Mouse (Mus musculus) lung, embryonic 14.5 days (tissue): ENCODE data around the gene Ppp1r12c. TPM values are rescaled to one million over a fixed set of nuclear protein-coding genes. Genes with fewer than 3 reads are reported as not detected.
A peak's percentile ranks its signal among the peaks of the same experiment; 100 is the strongest.

Experiments
- ATAC-seq: fragments of 200-750 bp; cut with Nextera tagmentation; 2 replicates; pipeline ENCODE4 v1.8.0; 2017; ENCODE audit warnings: mild to moderate bottlenecking, moderate TSS enrichment, moderate library complexity; ENCODE audit not compliant: insufficient read depth
- DNase-seq: peaks from one replicate; pipeline ENCODE4 v3.0.0-alpha.2; 2015
- H3K27ac ChIP-seq: fragments of 300-500 bp; sonication (generic); 2 replicates; pipeline ENCODE4 v1.5.1; 2014; ENCODE audit warnings: low read depth, mild to moderate bottlenecking, moderate library complexity
- H3K27me3 ChIP-seq: fragments of 300-500 bp; sonication (generic); 2 replicates; pipeline ENCODE4 v1.6.1; 2014; ENCODE audit warnings: low read length, control low read depth; ENCODE audit not compliant: insufficient read depth
- H3K36me3 ChIP-seq: fragments of 300-500 bp; sonication (generic); 2 replicates; pipeline ENCODE4 v1.6.1; 2014; ENCODE audit warnings: control low read depth; ENCODE audit not compliant: insufficient read depth
- H3K4me1 ChIP-seq: fragments of 300-500 bp; sonication (generic); 2 replicates; pipeline ENCODE4 v1.6.1; 2014; ENCODE audit warnings: antibody characterized with exemption, control low read depth; ENCODE audit not compliant: insufficient read depth
- H3K4me2 ChIP-seq: fragments of 300-500 bp; sonication (generic); 2 replicates; pipeline ENCODE4 v1.6.1; 2014; ENCODE audit warnings: mild to moderate bottlenecking
- H3K4me3 ChIP-seq: fragments of 300-500 bp; sonication (generic); 2 replicates; pipeline ENCODE4 v1.5.1; 2014; ENCODE audit warnings: low read depth, low read length
- H3K9ac ChIP-seq: fragments of 300-500 bp; sonication (generic); 2 replicates; pipeline ENCODE4 v1.6.1; 2014
- H3K9me3 ChIP-seq: fragments of 300-500 bp; sonication (generic); 2 replicates; pipeline ENCODE4 v1.6.1; 2016; ENCODE audit warnings: low read depth, low read length, control low read depth
- CTCF ChIP-seq: IDR thresholded peaks from 2 replicates; pipeline ENCODE4 v1.5.1; 2016; ENCODE audit warnings: antibody characterized with exemption, low read depth
- WGBS: fragments of 180-500 bp; shearing (Covaris S2); extraction: QIAGEN DNeasy Blood & Tissue Kit; methylation state at CpG from one replicate; pipeline ENCODE4 v1.1.7; 2014; 5-methylcytosine and 5-hydroxymethylcytosine counted together
- polyA plus RNA-seq: library from polyadenylated mRNA; unstranded; fragments of >200 nt; fragmentation: Nextera tagmentation; extraction: Ambion mirVana; gene quantifications from 2 replicates; pipeline ENCODE4 v1.2.1, GENCODE M21; 2014

Ppp1r12c gene
- polyA plus RNA-seq, 1 experiment from 2014 or later: 54.3 TPM

- DNase-seq (peak; percentile 40), ATAC-seq (peak; percentile 37)
- H3K27ac ChIP-seq: peak overlapping the region; percentile 91
- H3K4me1 ChIP-seq: peaks cover 12% of the 10 kb centered on the region
- H3K9ac ChIP-seq: peak overlapping the region; percentile 92
- H3K4me2 ChIP-seq: peak overlapping the region; percentile 80
- peak overlapping the region; percentile 87 for H3K4me3 ChIP-seq
- peaks cover 14% of the 10 kb centered on the region for H3K36me3 ChIP-seq
- no peaks in the 10 kb centered on the region for H3K27me3 ChIP-seq
- under 1% methylated on average over 52 of the region's 52 CpGs for WGBS
- H3K9me3 ChIP-seq: no peaks in the 10 kb centered on the region
- no peak for TF ChIP-seq CTCF
Observed at GRCm38 (mm10) chr7:4500892-4501471, 498 bp downstream of the Ppp1r12c start.

GRCm38 (mm10) chr7:4499034-4499433 is 2.4 kb downstream of the Ppp1r12c start:
- peak overlapping the region; percentile 80; the same call in 1 of the 2 replicates for H3K4me2 ChIP-seq
- 86% methylated on average over 4 of the region's 4 CpGs for WGBS
- DNase-seq (no peak), ATAC-seq (no peak)
- no peak overlapping the region for H3K27ac ChIP-seq
- H3K9ac ChIP-seq: peak overlapping the region; percentile 36; the same call in 1 of the 2 replicates
- no peaks in the 10 kb centered on the region for H3K9me3 ChIP-seq
- no peak for TF ChIP-seq CTCF
- H3K36me3 ChIP-seq: peaks cover 27% of the 10 kb centered on the region
- H3K4me1 ChIP-seq: peaks cover 12% of the 10 kb centered on the region
- H3K4me3 ChIP-seq: no peak overlapping the region
- H3K27me3 ChIP-seq: no peaks in the 10 kb centered on the region

GRCm38 (mm10) chr7:4498251-4498650 is 3.2 kb downstream of the Ppp1r12c start:
- 0 out of 2 replicates have a peak overlapping the region, but pooled peaks have one; percentile 1 for H3K4me3 ChIP-seq
- TF ChIP-seq CTCF: no peak
- H3K36me3 ChIP-seq: peaks cover 34% of the 10 kb centered on the region
- H3K9me3 ChIP-seq: no peaks in the 10 kb centered on the region
- H3K9ac ChIP-seq: no peak overlapping the region
- H3K4me1 ChIP-seq: peaks cover 12% of the 10 kb centered on the region
- peak overlapping the region; percentile 80 for H3K4me2 ChIP-seq
- 16% methylated on average over 9 of the region's 9 CpGs for WGBS
- ATAC-seq (no peak), DNase-seq (peak; percentile 75)
- H3K27ac ChIP-seq: no peak overlapping the region
- H3K27me3 ChIP-seq: no peaks in the 10 kb centered on the region

GRCm38 (mm10) chr7:4497271-4497903 is 4.1 kb downstream of the Ppp1r12c start:
- H3K27ac ChIP-seq: no peak overlapping the region
- no peak for TF ChIP-seq CTCF
- no peaks in the 10 kb centered on the region for H3K9me3 ChIP-seq
- DNase-seq (no peak), ATAC-seq (no peak)
- no peak overlapping the region for H3K4me3 ChIP-seq
- no peak overlapping the region for H3K9ac ChIP-seq
- WGBS: 86% methylated on average over 9 of the region's 9 CpGs
- peaks cover 42% of the 10 kb centered on the region for H3K36me3 ChIP-seq
- no peak overlapping the region for H3K4me2 ChIP-seq
- no peaks in the 10 kb centered on the region for H3K27me3 ChIP-seq
- peaks cover 12% of the 10 kb centered on the region for H3K4me1 ChIP-seq

- ATAC-seq (no peak), DNase-seq (no peak)
- no peaks in the 10 kb centered on the region for H3K27me3 ChIP-seq
- no peak overlapping the region for H3K4me2 ChIP-seq
- H3K9ac ChIP-seq: no peak overlapping the region
- H3K9me3 ChIP-seq: no peaks in the 10 kb centered on the region
- H3K27ac ChIP-seq: no peak overlapping the region
- no peak overlapping the region for H3K4me3 ChIP-seq
- 91% methylated on average over 3 of the region's 3 CpGs for WGBS
- peaks cover 49% of the 10 kb centered on the region for H3K36me3 ChIP-seq
- peaks cover 12% of the 10 kb centered on the region for H3K4me1 ChIP-seq
- no peak for TF ChIP-seq CTCF
Observed at GRCm38 (mm10) chr7:4496468-4496867, 5.0 kb downstream of the Ppp1r12c start.

- Histone ChIP-seq H3K36me3 (peaks cover 59% of the 10 kb centered on the region), H3K4me2 (no peak overlapping the region), H3K27ac (no peak overlapping the region), H3K4me1 (peaks cover 5% of the 10 kb centered on the region; the same call in 1 of the 2 replicates), H3K9ac (no peak overlapping the region), H3K27me3 (no peaks in the 10 kb centered on the region), H3K4me3 (no peak overlapping the region), H3K9me3 (no peaks in the 10 kb centered on the region)
- no peak for ATAC-seq
- DNase-seq: no peak
- 75% methylated on average over 1 of the region's 1 CpGs for WGBS
- no peak for TF ChIP-seq CTCF
Observed at GRCm38 (mm10) chr7:4493991-4494390, 7.5 kb downstream of the Ppp1r12c start.
